In the genomic region with DNA sequence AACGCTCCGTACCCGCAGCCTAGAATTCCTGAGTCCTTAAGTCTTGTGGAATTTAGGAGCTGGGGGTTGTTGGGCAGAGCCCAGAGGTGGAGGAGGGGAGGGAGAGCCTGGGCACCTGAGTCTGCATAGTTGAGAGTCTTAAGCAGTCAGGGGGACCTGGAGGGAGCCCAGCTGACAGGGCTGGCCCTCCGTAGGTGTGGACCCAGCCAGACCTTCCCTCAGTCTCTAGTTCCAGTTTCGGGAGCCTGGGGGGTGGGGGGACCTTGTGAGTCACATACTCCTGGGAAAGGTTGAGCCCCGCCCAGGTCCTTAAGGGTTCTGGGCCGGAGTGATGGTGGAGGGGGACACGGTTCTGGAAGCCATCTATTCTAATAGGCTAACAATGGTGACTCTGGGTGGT, we compare ENCODE assay signal across 13 mouse cellular contexts. TPM values are rescaled to one million over a fixed set of nuclear protein-coding genes. Genes with fewer than 3 reads are reported as not detected.
DNase-seq lines count a peak whose midpoint lies in the region; ATAC-seq and TF ChIP-seq lines count a peak whose summit lies in the region.
"Had no signal": no experiment of that assay in that cellular context is flagged by ENCODE, and none has a peak within 500 bp of the region (broad histone marks: within the 10 kb centered on the region; RNA-seq: fewer than 3 reads in every experiment).

No protein-coding gene starts in this region.

- no peak overlapping the region for H3K4me2 ChIP-seq in heart, embryonic 11.5 days
- peak overlapping the region; percentile 98 for H3K4me2 ChIP-seq in intestine, postnatal 0 days (replicated peaks; ENCODE audit: low read depth)
- peak overlapping the region; percentile 64; the same call in 1 of the 2 replicates for H3K4me2 ChIP-seq in liver, embryonic 13.5 days
- H3K4me2 ChIP-seq in midbrain, embryonic 16.5 days (ENCODE audit: low read length), result no peak overlapping the region
- H3K4me2 ChIP-seq in forebrain, embryonic 13.5 days, result no peak overlapping the region

- H3K4me3 ChIP-seq in heart, embryonic 10.5 days, result 0 out of 2 replicates have a peak overlapping the region, but pooled peaks have one; percentile 51
- no peak overlapping the region for H3K4me3 ChIP-seq in heart, embryonic 11.5 days (ENCODE audit: low read depth, low read length)
- peak overlapping the region; percentile 63 for H3K4me3 ChIP-seq in intestine, postnatal 0 days (ENCODE audit: low read depth, low read length)
- H3K4me3 ChIP-seq in liver, embryonic 13.5 days (replicated peaks), result peak overlapping the region; percentile 49; the same call in 1 of the 2 replicates
- H3K4me3 ChIP-seq in midbrain, embryonic 16.5 days (ENCODE audit: low read depth, low read length), result no peak overlapping the region
- H3K4me3 ChIP-seq in forebrain, embryonic 13.5 days, result no peak overlapping the region

- no peaks in the 10 kb centered on the region for H3K36me3 ChIP-seq in heart, embryonic 10.5 days
- H3K36me3 ChIP-seq in heart, embryonic 11.5 days (ENCODE audit: control insufficient read depth, insufficient read depth, low read length), result no peaks in the 10 kb centered on the region
- H3K36me3 ChIP-seq in intestine, postnatal 0 days (ENCODE audit: control insufficient read depth, insufficient read depth), result peaks cover 19% of the 10 kb centered on the region; the same call in 1 of the 2 replicates
- H3K36me3 ChIP-seq in liver, embryonic 13.5 days, result no peaks in the 10 kb centered on the region
- no peaks in the 10 kb centered on the region for H3K36me3 ChIP-seq in midbrain, embryonic 16.5 days (ENCODE audit: control insufficient read depth, insufficient read depth, low read length)
- H3K36me3 ChIP-seq in forebrain, embryonic 13.5 days (ENCODE audit: poor library complexity, severe bottlenecking), result no peaks in the 10 kb centered on the region
- H3K36me3 ChIP-seq: forebrain, embryonic 12.5 days had no signal

- H3K9ac ChIP-seq in heart, embryonic 11.5 days (ENCODE audit: low read depth, low read length), result no peak overlapping the region
- peak overlapping the region; percentile 73 for H3K9ac ChIP-seq in intestine, postnatal 0 days (ENCODE audit: low read depth, low read length)
- H3K9ac ChIP-seq in liver, embryonic 13.5 days, result no peak overlapping the region
- H3K9ac ChIP-seq in midbrain, embryonic 16.5 days (ENCODE audit: low read depth, low read length), result no peak overlapping the region
- H3K9ac ChIP-seq in forebrain, embryonic 13.5 days, result no peak overlapping the region
- H3K9ac ChIP-seq: forebrain, embryonic 12.5 days had no signal

- no peaks in the 10 kb centered on the region for H3K9me3 ChIP-seq in heart, embryonic 10.5 days
- no peaks in the 10 kb centered on the region for H3K9me3 ChIP-seq in heart, embryonic 11.5 days (replicated peaks; ENCODE audit: control insufficient read depth, low read length)
- H3K9me3 ChIP-seq in intestine, postnatal 0 days (ENCODE audit: control insufficient read depth), result no peaks in the 10 kb centered on the region
- H3K9me3 ChIP-seq in liver, embryonic 13.5 days (replicated peaks), result no peaks in the 10 kb centered on the region
- H3K9me3 ChIP-seq in midbrain, embryonic 16.5 days (replicated peaks; ENCODE audit: control insufficient read depth, low read length, poor library complexity, severe bottlenecking), result no peaks in the 10 kb centered on the region
- H3K9me3 ChIP-seq in forebrain, embryonic 13.5 days (replicated peaks), result no peaks in the 10 kb centered on the region
- H3K9me3 ChIP-seq: forebrain, embryonic 12.5 days had no signal

- peaks cover 33% of the 10 kb centered on the region for H3K4me1 ChIP-seq in heart, embryonic 10.5 days
- peaks cover 15% of the 10 kb centered on the region for H3K4me1 ChIP-seq in heart, embryonic 11.5 days (ENCODE audit: control insufficient read depth, insufficient read depth, low read length)
- H3K4me1 ChIP-seq in intestine, postnatal 0 days (replicated peaks; ENCODE audit: control insufficient read depth, insufficient read depth, low read length), result peaks cover 12% of the 10 kb centered on the region; the same call in 1 of the 2 replicates
- H3K4me1 ChIP-seq in liver, embryonic 13.5 days (replicated peaks), result peaks cover 55% of the 10 kb centered on the region
- H3K4me1 ChIP-seq in midbrain, embryonic 16.5 days (ENCODE audit: control insufficient read depth, insufficient read depth, low read length), result peaks cover 22% of the 10 kb centered on the region
- H3K4me1 ChIP-seq in forebrain, embryonic 13.5 days, result peaks cover 27% of the 10 kb centered on the region

- no peak for TF ChIP-seq CTCF in intestine, postnatal 0 days (IDR thresholded peaks at IDR 0.05; ENCODE audit: low read depth)

- 15% methylated on average over 8 of the region's 8 CpGs for WGBS in heart, embryonic 10.5 days
- 17% methylated on average over 8 of the region's 8 CpGs for WGBS in heart, embryonic 11.5 days (ENCODE audit: insufficient replicate concordance)
- WGBS in intestine, postnatal 0 days, result 5% methylated on average over 8 of the region's 8 CpGs
- 22% methylated on average over 8 of the region's 8 CpGs for WGBS in liver, embryonic 13.5 days (ENCODE audit: insufficient replicate concordance)
- 14% methylated on average over 8 of the region's 8 CpGs for WGBS in midbrain, embryonic 16.5 days
- 8% methylated on average over 8 of the region's 8 CpGs for WGBS in forebrain, embryonic 13.5 days

- no peak for ATAC-seq in heart, embryonic 11.5 days (replicated peaks; ENCODE audit: insufficient number of reproducible peaks, low FRiP score, low TSS enrichment)
- ATAC-seq in intestine, postnatal 0 days, result no peak
- no peak for ATAC-seq in liver, embryonic 13.5 days (ENCODE audit: low read depth)
- no peak for ATAC-seq in midbrain, embryonic 16.5 days
- ATAC-seq in forebrain, embryonic 13.5 days, result no peak

- H3K27me3 ChIP-seq in heart, embryonic 10.5 days (ENCODE audit: insufficient read depth, poor library complexity, severe bottlenecking), result peaks cover 72% of the 10 kb centered on the region
- H3K27me3 ChIP-seq in heart, embryonic 11.5 days (ENCODE audit: control insufficient read depth, insufficient read depth, low read length), result peaks cover 60% of the 10 kb centered on the region
- H3K27me3 ChIP-seq in intestine, postnatal 0 days (replicated peaks; ENCODE audit: control insufficient read depth, insufficient read depth, low read length), result peaks cover 8% of the 10 kb centered on the region; the same call in 1 of the 2 replicates
- H3K27me3 ChIP-seq in liver, embryonic 13.5 days, result peaks cover 81% of the 10 kb centered on the region
- peaks cover 31% of the 10 kb centered on the region for H3K27me3 ChIP-seq in midbrain, embryonic 16.5 days (ENCODE audit: control insufficient read depth, insufficient read depth, low read depth, low read length)
- H3K27me3 ChIP-seq in forebrain, embryonic 13.5 days, result peaks cover 42% of the 10 kb centered on the region

- no peak overlapping the region for H3K27ac ChIP-seq in heart, embryonic 10.5 days
- no peak overlapping the region for H3K27ac ChIP-seq in heart, embryonic 11.5 days (ENCODE audit: low read depth, low read length)
- peak overlapping the region; percentile 98; the same call in 1 of the 2 replicates for H3K27ac ChIP-seq in intestine, postnatal 0 days (ENCODE audit: low read depth, low read length)
- H3K27ac ChIP-seq in liver, embryonic 13.5 days, result no peak overlapping the region
- no peak overlapping the region for H3K27ac ChIP-seq in midbrain, embryonic 16.5 days (ENCODE audit: low read length)
- H3K27ac ChIP-seq in forebrain, embryonic 13.5 days, result no peak overlapping the region
- H3K27ac ChIP-seq: forebrain, embryonic 12.5 days had no signal

- no peak for DNase-seq in heart, embryonic 10.5 days (ENCODE audit: low spot score)
- no peak for DNase-seq in liver, embryonic 13.5 days
- DNase-seq in lung, postnatal 4 days, result peak; percentile 37 to 66
- DNase-seq in MN1 (ENCODE audit: low spot score), result no peak
- DNase-seq: heart, adult 18-20 months; midbrain, embryonic 14.5 days had no signal

RNA-seq across cellular contexts. Expression of gene Slc25a23, which starts 3.4 kb away (rescaled TPM):
- 8.6 and 8.7 TPM in 2 replicates for polyA plus RNA-seq in heart, embryonic 10.5 days (2016; fragmentation: Nextera tagmentation; extraction: Ambion mirVana)
- polyA plus RNA-seq in heart, embryonic 11.5 days (2014; fragmentation: Nextera tagmentation; extraction: Ambion mirVana), result 11.6 and 13.3 TPM in 2 replicates
- polyA plus RNA-seq in intestine, postnatal 0 days (2015; fragmentation: Nextera tagmentation; extraction: Ambion mirVana), result 4.8 and 5.1 TPM in 2 replicates
- 2.4 and 2.9 TPM in 2 replicates for polyA plus RNA-seq in liver, embryonic 13.5 days (2015; fragmentation: Nextera tagmentation; extraction: Ambion mirVana)
- 36.0 and 42.8 TPM in 2 replicates for polyA plus RNA-seq in midbrain, embryonic 16.5 days (2015; fragmentation: Nextera tagmentation; extraction: Ambion mirVana)
- 18.8 and 21.6 TPM in 2 replicates for polyA plus RNA-seq in forebrain, embryonic 13.5 days (2015; fragmentation: Nextera tagmentation; extraction: Ambion mirVana)

RNA-seq across cellular contexts. Expression of gene Crb3, which starts 4.1 kb away (rescaled TPM):
- 0.65 and 3.6 TPM in 2 replicates for polyA plus RNA-seq in heart, embryonic 10.5 days (2016; fragmentation: Nextera tagmentation; extraction: Ambion mirVana)
- 0.31 and 0.72 TPM in 2 replicates for polyA plus RNA-seq in heart, embryonic 11.5 days (2014; fragmentation: Nextera tagmentation; extraction: Ambion mirVana)
- polyA plus RNA-seq in intestine, postnatal 0 days (2015; fragmentation: Nextera tagmentation; extraction: Ambion mirVana), result 121 and 130 TPM in 2 replicates
- 2.9 and 3.1 TPM in 2 replicates for polyA plus RNA-seq in liver, embryonic 13.5 days (2015; fragmentation: Nextera tagmentation; extraction: Ambion mirVana)
- polyA plus RNA-seq in midbrain, embryonic 16.5 days (2015; fragmentation: Nextera tagmentation; extraction: Ambion mirVana), result 2.1 and 3.3 TPM in 2 replicates
- 0.68 and 2.1 TPM in 2 replicates for polyA plus RNA-seq in forebrain, embryonic 13.5 days (2015; fragmentation: Nextera tagmentation; extraction: Ambion mirVana)

RNA-seq across cellular contexts. Expression of gene Dennd1c, which starts 15.3 kb away (rescaled TPM):
- polyA plus RNA-seq in heart, embryonic 10.5 days (2016; fragmentation: Nextera tagmentation; extraction: Ambion mirVana), result 0.68 and 2.2 TPM in 2 replicates
- polyA plus RNA-seq in heart, embryonic 11.5 days (2014; fragmentation: Nextera tagmentation; extraction: Ambion mirVana), result 0.49 and 0.58 TPM in 2 replicates
- polyA plus RNA-seq in intestine, postnatal 0 days (2015; fragmentation: Nextera tagmentation; extraction: Ambion mirVana), result 5.2 and 5.3 TPM in 2 replicates
- 0.97 and 1.6 TPM in 2 replicates for polyA plus RNA-seq in liver, embryonic 13.5 days (2015; fragmentation: Nextera tagmentation; extraction: Ambion mirVana)
- 4.2 and 5.0 TPM in 2 replicates for polyA plus RNA-seq in midbrain, embryonic 16.5 days (2015; fragmentation: Nextera tagmentation; extraction: Ambion mirVana)
- 4.7 and 4.8 TPM in 2 replicates for polyA plus RNA-seq in forebrain, embryonic 13.5 days (2015; fragmentation: Nextera tagmentation; extraction: Ambion mirVana)

RNA-seq across cellular contexts. Expression of gene Slc25a41, which starts 21.6 kb away (rescaled TPM):
- not detected in 2 replicates for polyA plus RNA-seq in heart, embryonic 10.5 days (2016; fragmentation: Nextera tagmentation; extraction: Ambion mirVana)
- not detected in 2 replicates for polyA plus RNA-seq in heart, embryonic 11.5 days (2014; fragmentation: Nextera tagmentation; extraction: Ambion mirVana)
- not detected in 2 replicates for polyA plus RNA-seq in intestine, postnatal 0 days (2015; fragmentation: Nextera tagmentation; extraction: Ambion mirVana)
- polyA plus RNA-seq in liver, embryonic 13.5 days (2015; fragmentation: Nextera tagmentation; extraction: Ambion mirVana), result not detected in 2 replicates
- polyA plus RNA-seq in midbrain, embryonic 16.5 days (2015; fragmentation: Nextera tagmentation; extraction: Ambion mirVana), result not detected in 2 replicates
- not detected in 2 replicates for polyA plus RNA-seq in forebrain, embryonic 13.5 days (2015; fragmentation: Nextera tagmentation; extraction: Ambion mirVana)
- polyA plus RNA-seq: forebrain, embryonic 12.5 days; large intestine, adult 2 months; limb, embryonic 11.5 days; midbrain, embryonic 14.5 days had no signal

RNA-seq across cellular contexts. Expression of gene Tubb4a, which starts 24.6 kb away (rescaled TPM):
- 9.1 and 14.7 TPM in 2 replicates for polyA plus RNA-seq in heart, embryonic 10.5 days (2016; fragmentation: Nextera tagmentation; extraction: Ambion mirVana)
- 12.2 and 15.6 TPM in 2 replicates for polyA plus RNA-seq in heart, embryonic 11.5 days (2014; fragmentation: Nextera tagmentation; extraction: Ambion mirVana)
- polyA plus RNA-seq in intestine, postnatal 0 days (2015; fragmentation: Nextera tagmentation; extraction: Ambion mirVana), result 12.6 and 14.6 TPM in 2 replicates
- polyA plus RNA-seq in liver, embryonic 13.5 days (2015; fragmentation: Nextera tagmentation; extraction: Ambion mirVana), result 0.55 and 0.87 TPM in 2 replicates
- 383 and 394 TPM in 2 replicates for polyA plus RNA-seq in midbrain, embryonic 16.5 days (2015; fragmentation: Nextera tagmentation; extraction: Ambion mirVana)
- polyA plus RNA-seq in forebrain, embryonic 13.5 days (2015; fragmentation: Nextera tagmentation; extraction: Ambion mirVana), result 148 and 161 TPM in 2 replicates

Comparison
In these comparisons a context has a peak if more than half of its experiments do, and no peak if none do; other contexts are left out.
1. H3K4me3 ChIP-seq: peak in heart, embryonic 10.5 days (single experiment), intestine, postnatal 0 days (single experiment) and liver, embryonic 13.5 days (single experiment); none in heart, embryonic 11.5 days (single experiment), midbrain, embryonic 16.5 days (single experiment) and forebrain, embryonic 13.5 days (single experiment).
2. DNase-seq: peak in lung, postnatal 4 days (2 of 2); none in heart, embryonic 10.5 days (single experiment), liver, embryonic 13.5 days (single experiment) and MN1 (single experiment).
3. H3K4me2 ChIP-seq: peak in intestine, postnatal 0 days (single experiment) and liver, embryonic 13.5 days (single experiment); none in heart, embryonic 11.5 days (single experiment), midbrain, embryonic 16.5 days (single experiment) and forebrain, embryonic 13.5 days (single experiment).
4. RNA of gene Crb3, which starts 4.1 kb away (polyA plus RNA-seq): 121 to 130 TPM in intestine, postnatal 0 days; 0.65 to 3.6 TPM in heart, embryonic 10.5 days, 2.1 to 3.3 TPM in midbrain, embryonic 16.5 days, 2.9 to 3.1 TPM in liver, embryonic 13.5 days, 0.31 to 0.72 TPM in heart, embryonic 11.5 days and 0.68 to 2.1 TPM in forebrain, embryonic 13.5 days; every median in the first group is over 10 times any median in the second.